Mouse (Mus musculus) heart, embryonic 11.5 days (tissue): Measurements from ENCODE around the gene Ctse. TPM values are rescaled to one million over a fixed set of nuclear protein-coding genes. Genes with fewer than 3 reads are reported as not detected.

Experiments
- ATAC-seq: fragments of 200-750 bp; cut with Nextera tagmentation; replicated peaks from 2 replicates; pipeline ENCODE4 v1.8.0; 2017; ENCODE audit warnings: moderate library complexity; ENCODE audit not compliant: insufficient number of reproducible peaks, low FRiP score, low TSS enrichment
- H3K27ac ChIP-seq: fragments of 300-500 bp; sonication (generic); 2 replicates; pipeline ENCODE4 v1.5.1; 2014; ENCODE audit warnings: mild to moderate bottlenecking, low read depth, low read length
- H3K27me3 ChIP-seq: fragments of 300-500 bp; sonication (generic); 2 replicates; pipeline ENCODE4 v1.6.1; 2014; ENCODE audit warnings: mild to moderate bottlenecking, low read length, mixed read lengths; ENCODE audit not compliant: control insufficient read depth, insufficient read depth
- H3K36me3 ChIP-seq: fragments of 300-500 bp; sonication (generic); 2 replicates; pipeline ENCODE4 v1.6.1; 2014; ENCODE audit warnings: mild to moderate bottlenecking, low read length, moderate library complexity, mixed read lengths; ENCODE audit not compliant: control insufficient read depth, insufficient read depth
- H3K4me1 ChIP-seq: fragments of 300-500 bp; sonication (generic); 2 replicates; pipeline ENCODE4 v1.6.1; 2014; ENCODE audit warnings: low read length; ENCODE audit not compliant: control insufficient read depth, insufficient read depth
- H3K4me2 ChIP-seq: fragments of 300-500 bp; sonication (generic); 2 replicates; pipeline ENCODE4 v1.6.1; 2014; ENCODE audit warnings: mild to moderate bottlenecking, moderate library complexity
- H3K4me3 ChIP-seq: fragments of 300-500 bp; sonication (generic); 2 replicates; pipeline ENCODE4 v1.5.1; 2014; ENCODE audit warnings: low read depth, low read length
- H3K9ac ChIP-seq: fragments of 300-500 bp; sonication (generic); 2 replicates; pipeline ENCODE4 v1.6.1; 2014; ENCODE audit warnings: mild to moderate bottlenecking, low read depth, low read length, moderate library complexity
- H3K9me3 ChIP-seq: fragments of 300-500 bp; sonication (generic); replicated peaks from 2 replicates; pipeline ENCODE4 v1.6.1; 2016; ENCODE audit warnings: low read length; ENCODE audit not compliant: control insufficient read depth
- WGBS: fragments of 180-500 bp; shearing (Covaris S2); extraction: QIAGEN DNeasy Blood & Tissue Kit; methylation state at CpG from one replicate; pipeline ENCODE4 v1.1.7; 2014; ENCODE audit not compliant: insufficient replicate concordance; 5-methylcytosine and 5-hydroxymethylcytosine counted together
- polyA plus RNA-seq: library from polyadenylated mRNA; unstranded; fragments of >200 nt; fragmentation: Nextera tagmentation; extraction: Ambion mirVana; gene quantifications from 2 replicates; pipeline ENCODE4 v1.2.1, GENCODE M21; 2014

Ctse gene
- polyA plus RNA-seq, 1 experiment from 2014 or later, result 0.94 TPM

GRCm38 (mm10) chr1:131638541-131639421 is 675 bp downstream of the Ctse start:
- Histone ChIP-seq H3K36me3 (no peaks in the 10 kb centered on the region), H3K9ac (no peak overlapping the region), H3K27ac (no peak overlapping the region), H3K4me2 (no peak overlapping the region), H3K4me1 (no peaks in the 10 kb centered on the region), H3K4me3 (no peak overlapping the region), H3K27me3 (no peaks in the 10 kb centered on the region), H3K9me3 (no peaks in the 10 kb centered on the region)
- 82% methylated on average over 9 of the region's 9 CpGs for WGBS
- no peak for ATAC-seq

DNA sequence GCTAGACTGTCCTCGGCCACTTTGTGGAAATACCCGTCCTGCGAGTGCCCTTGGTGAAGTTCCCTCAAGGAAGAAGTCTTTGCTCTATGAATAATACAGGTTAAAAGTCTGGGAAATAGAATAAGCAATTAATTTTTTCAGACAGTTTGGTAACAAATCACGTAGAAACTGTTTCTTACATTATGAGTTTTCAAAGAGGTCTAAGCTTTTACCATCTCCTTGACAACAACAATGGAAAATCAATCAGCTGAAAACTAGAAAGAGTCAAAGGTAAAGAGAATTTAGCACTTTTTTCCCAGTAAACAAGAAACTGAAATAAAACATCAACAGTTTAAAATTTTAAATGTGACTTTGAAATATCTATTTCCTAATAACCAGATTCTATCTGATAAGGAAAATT is 2.0 kb downstream of the Ctse start:
- Histone ChIP-seq H3K27me3 (no peaks in the 10 kb centered on the region), H3K36me3 (no peaks in the 10 kb centered on the region), H3K4me1 (no peaks in the 10 kb centered on the region), H3K9me3 (no peaks in the 10 kb centered on the region), H3K9ac (no peak overlapping the region), H3K4me2 (no peak overlapping the region), H3K4me3 (no peak overlapping the region), H3K27ac (no peak overlapping the region)
- no peak for ATAC-seq
- WGBS, result 87% methylated on average over 4 of the region's 4 CpGs

DNA sequence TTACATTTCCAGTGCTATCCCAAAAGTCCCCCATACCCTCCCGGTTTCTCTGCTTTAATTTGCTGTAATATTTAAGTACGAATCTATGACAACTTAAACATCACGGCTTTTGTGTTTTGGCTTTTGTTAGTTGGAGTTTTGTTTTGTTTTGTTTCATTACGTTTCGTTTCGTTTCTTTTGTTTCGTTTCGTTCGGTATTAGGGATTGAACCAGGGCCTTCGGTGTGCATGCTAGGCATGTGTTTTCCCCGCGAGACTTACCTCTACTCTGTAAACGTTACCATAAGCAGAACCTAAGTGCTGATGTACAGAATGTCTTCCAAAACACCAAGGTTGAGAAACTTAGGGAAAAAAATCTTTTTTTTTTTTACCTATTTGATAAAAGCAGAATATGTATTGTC is 3.5 kb downstream of the Ctse start:
- no peak overlapping the region for H3K9ac ChIP-seq
- ATAC-seq, result no peak

GRCm38 (mm10) chr1:131642251-131642650 is 4.1 kb downstream of the Ctse start:
- ATAC-seq, result no peak
- Histone ChIP-seq H3K4me2 (no peak overlapping the region), H3K27me3 (no peaks in the 10 kb centered on the region), H3K36me3 (no peaks in the 10 kb centered on the region), H3K27ac (no peak overlapping the region), H3K4me3 (no peak overlapping the region), H3K9me3 (no peaks in the 10 kb centered on the region), H3K9ac (no peak overlapping the region), H3K4me1 (no peaks in the 10 kb centered on the region)
- WGBS, result 89% methylated on average over 2 of the region's 2 CpGs

More for the DNA sequence above, 3.5 kb downstream of the Ctse start:
- Histone ChIP-seq H3K27ac (no peak overlapping the region), H3K4me1 (no peaks in the 10 kb centered on the region), H3K9me3 (no peaks in the 10 kb centered on the region), H3K27me3 (no peaks in the 10 kb centered on the region), H3K4me2 (no peak overlapping the region), H3K4me3 (no peak overlapping the region), H3K36me3 (no peaks in the 10 kb centered on the region)
- 89% methylated on average over 13 of the region's 13 CpGs for WGBS

DNA sequence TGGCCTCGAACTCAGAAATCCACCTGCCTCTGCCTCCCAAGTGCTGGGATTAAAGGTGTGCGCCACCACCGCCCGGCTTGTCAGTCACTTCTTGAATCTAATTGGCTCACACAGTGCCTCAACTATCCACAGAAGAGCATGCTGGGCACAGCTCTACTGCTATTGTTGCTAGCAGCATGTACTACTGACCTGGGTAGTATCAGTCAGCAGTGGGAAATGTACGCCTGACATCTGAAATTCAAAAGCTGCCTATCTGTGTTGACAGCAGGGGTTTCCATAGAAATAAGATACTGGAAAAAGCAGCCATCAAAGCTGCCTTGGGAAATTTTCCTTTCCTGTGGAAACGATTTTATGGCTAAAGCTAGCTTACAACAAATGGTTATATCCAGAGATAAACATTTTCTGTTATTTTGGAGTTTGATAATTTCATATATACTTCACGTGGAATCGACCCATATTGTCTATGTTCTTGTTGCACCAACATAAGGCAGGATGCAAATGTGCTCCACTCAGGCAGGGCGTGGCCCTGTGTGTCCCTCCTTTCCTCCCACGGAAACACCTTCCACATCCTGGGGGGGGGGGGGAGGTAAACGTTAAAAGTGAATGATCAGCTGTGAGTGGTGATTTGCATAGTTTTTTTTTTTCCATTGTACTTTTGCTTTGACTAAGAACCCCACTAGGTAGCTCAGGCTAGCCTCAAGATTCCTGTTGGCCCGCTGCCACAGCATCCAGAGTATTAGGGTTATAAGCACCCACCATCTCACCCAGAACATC is 14.8 kb downstream of the Ctse start:
- no peak overlapping the region for H3K4me2 ChIP-seq
- 69% methylated on average over 12 of the region's 12 CpGs for WGBS
- no peak for ATAC-seq
- H3K27ac ChIP-seq, result no peak overlapping the region
- H3K4me1 ChIP-seq, result peaks cover 6% of the 10 kb centered on the region; the same call in 1 of the 2 replicates
- no peak overlapping the region for H3K9ac ChIP-seq
- no peaks in the 10 kb centered on the region for H3K27me3 ChIP-seq
- no peak overlapping the region for H3K4me3 ChIP-seq
- no peaks in the 10 kb centered on the region for H3K36me3 ChIP-seq
- no peaks in the 10 kb centered on the region for H3K9me3 ChIP-seq

DNA sequence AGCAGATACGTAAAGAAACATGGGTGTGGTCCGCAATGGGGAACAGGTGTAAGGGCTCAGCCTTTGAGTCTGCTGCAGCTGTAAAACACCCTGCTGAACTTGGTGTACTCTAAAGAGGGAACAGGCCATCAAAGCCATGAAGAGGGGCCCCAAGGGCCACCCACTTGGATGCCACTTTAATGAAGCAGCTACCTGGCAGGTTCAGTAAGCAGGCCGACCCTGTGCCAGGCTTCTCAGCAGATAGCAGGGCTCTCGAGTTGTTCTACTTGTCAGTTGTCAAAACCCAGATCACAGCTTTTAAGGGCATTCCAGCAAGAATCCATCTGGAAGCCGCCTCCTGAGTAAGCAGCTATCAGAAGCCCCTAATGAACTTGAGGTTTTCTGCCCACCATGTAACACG is 17.5 kb downstream of the Ctse start:
- H3K9me3 ChIP-seq, result no peaks in the 10 kb centered on the region
- ATAC-seq, result no peak
- no peaks in the 10 kb centered on the region for H3K27me3 ChIP-seq
- no peak overlapping the region for H3K4me3 ChIP-seq
- H3K9ac ChIP-seq, result no peak overlapping the region
- peaks cover 6% of the 10 kb centered on the region; the same call in 1 of the 2 replicates for H3K4me1 ChIP-seq
- WGBS, result 66% methylated on average over 6 of the region's 6 CpGs
- H3K27ac ChIP-seq, result no peak overlapping the region
- no peak overlapping the region for H3K4me2 ChIP-seq
- no peaks in the 10 kb centered on the region for H3K36me3 ChIP-seq

DNA sequence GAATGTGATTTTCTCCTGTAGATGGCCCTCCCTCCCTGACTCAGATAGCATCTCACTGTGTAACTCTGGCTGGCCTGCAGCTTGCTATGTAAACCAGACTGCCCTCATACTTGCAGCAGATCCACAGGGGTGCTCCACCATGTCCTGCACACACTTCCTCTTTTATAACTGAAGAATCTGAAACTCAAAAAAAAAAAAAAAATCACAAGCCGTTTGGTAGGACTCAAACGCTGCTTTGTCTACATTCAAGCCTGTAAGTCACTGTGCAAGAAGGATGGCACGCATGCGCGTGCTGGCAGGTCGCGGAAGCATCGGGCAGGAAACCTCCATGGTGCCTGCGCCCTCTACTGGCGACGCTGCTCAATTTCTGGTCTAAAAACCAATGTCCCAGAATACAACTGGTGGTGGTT is 19.8 kb downstream of the Ctse start:
- no peaks in the 10 kb centered on the region for H3K27me3 ChIP-seq
- peak overlapping the region; percentile 52; the same call in 1 of the 2 replicates for H3K9ac ChIP-seq
- H3K4me1 ChIP-seq, result peaks cover 3% of the 10 kb centered on the region; the same call in 1 of the 2 replicates
- no peaks in the 10 kb centered on the region for H3K36me3 ChIP-seq
- H3K4me2 ChIP-seq, result peak overlapping the region; percentile 53
- H3K9me3 ChIP-seq, result no peaks in the 10 kb centered on the region
- no peak; the same call in 1 of the 2 replicates for ATAC-seq
- peak overlapping the region; percentile 18; the same call in 1 of the 2 replicates for H3K4me3 ChIP-seq
- no peak overlapping the region for H3K27ac ChIP-seq
- WGBS, result under 1% methylated on average over 11 of the region's 11 CpGs

DNA sequence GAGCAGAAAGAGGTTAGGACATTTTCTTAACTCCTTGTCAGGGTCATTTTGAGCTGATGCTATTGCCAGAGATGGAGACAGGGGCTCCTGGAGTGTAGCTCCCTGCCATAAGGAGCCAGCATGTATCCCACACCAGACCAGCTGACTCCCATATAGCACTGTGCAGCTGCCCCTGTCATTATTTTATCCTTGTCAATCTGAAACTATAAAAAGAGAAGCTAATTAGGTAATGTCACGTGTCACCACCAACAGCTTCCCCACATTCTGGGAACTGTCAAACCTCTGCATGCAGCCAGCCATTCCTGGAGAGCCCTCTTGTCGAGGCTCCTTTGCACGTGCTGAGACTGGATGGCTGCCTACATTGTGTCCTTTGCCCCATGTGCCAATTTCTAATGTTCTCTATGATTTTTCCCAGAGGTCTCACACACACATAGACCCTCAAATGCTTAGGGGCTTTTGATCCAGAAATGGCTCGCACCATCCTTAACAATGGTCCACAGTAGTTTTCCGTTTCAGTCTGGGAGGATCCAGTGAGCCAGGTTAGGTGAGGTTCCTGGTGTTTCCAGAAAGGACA is 21.5 kb downstream of the Ctse start:
- H3K27me3 ChIP-seq, result no peaks in the 10 kb centered on the region
- H3K9ac ChIP-seq, result no peak overlapping the region
- H3K4me3 ChIP-seq, result no peak overlapping the region
- H3K4me2 ChIP-seq, result no peak overlapping the region
- 73% methylated on average over 5 of the region's 5 CpGs for WGBS
- no peaks in the 10 kb centered on the region for H3K36me3 ChIP-seq
- no peak overlapping the region for H3K27ac ChIP-seq
- peaks cover 3% of the 10 kb centered on the region; the same call in 1 of the 2 replicates for H3K4me1 ChIP-seq
- no peak for ATAC-seq
- no peaks in the 10 kb centered on the region for H3K9me3 ChIP-seq
